Mouse (Mus musculus): ENCODE measurements around the gene Rbbp8nl.

The Rbbp8nl gene

GRCm38 (mm10) chr2:180289440-180290108, at the start of gene Rbbp8nl:
Gene Rbbp8nl (minus strand): TSS chr2:180289879.
- no peak for DNase-seq (ENCODE audit: low read depth, low spot score)

- DNase-seq (ENCODE audit: low read depth, low spot score), result no peak
Measured at GRCm38 (mm10) chr2:180334551-180334986, 44.9 kb upstream of the Rbbp8nl start, which contains the start of gene Gata5. Gene Gata5 (minus strand): TSS chr2:180334699.

GRCm38 (mm10) chr2:180333778-180334550, 44.3 kb upstream of the Rbbp8nl start:
- no peak for DNase-seq (ENCODE audit: low read depth, low spot score)

- DNase-seq (ENCODE audit: low read depth, low spot score), result no peak
Measured at GRCm38 (mm10) chr2:180329466-180329865, 39.8 kb upstream of the Rbbp8nl start.

- no peak for DNase-seq (ENCODE audit: low read depth, low spot score)
Measured at GRCm38 (mm10) chr2:180322674-180323355, 33.1 kb upstream of the Rbbp8nl start.

- DNase-seq (ENCODE audit: low read depth, low spot score), result no peak
Measured at GRCm38 (mm10) chr2:180320216-180320615, 30.5 kb upstream of the Rbbp8nl start.

GRCm38 (mm10) chr2:180317591-180317990, 27.9 kb upstream of the Rbbp8nl start:
- no peak for DNase-seq (ENCODE audit: low read depth, low spot score)

- DNase-seq (ENCODE audit: low read depth, low spot score), result no peak
Measured at GRCm38 (mm10) chr2:180314292-180314691, 24.6 kb upstream of the Rbbp8nl start.

GRCm38 (mm10) chr2:180311147-180311546, 21.5 kb upstream of the Rbbp8nl start:
- DNase-seq (ENCODE audit: low read depth, low spot score), result no peak

- no peak for DNase-seq (ENCODE audit: low read depth, low spot score)
Measured at GRCm38 (mm10) chr2:180307680-180308079, 18.0 kb upstream of the Rbbp8nl start.

- DNase-seq (ENCODE audit: low read depth, low spot score), result no peak
Measured at GRCm38 (mm10) chr2:180306423-180307168, 16.9 kb upstream of the Rbbp8nl start.

- DNase-seq (ENCODE audit: low read depth, low spot score), result no peak
Measured at GRCm38 (mm10) chr2:180306009-180306408, 16.3 kb upstream of the Rbbp8nl start.

GRCm38 (mm10) chr2:180305490-180305889, 15.8 kb upstream of the Rbbp8nl start:
- DNase-seq (ENCODE audit: low read depth, low spot score), result no peak

- no peak for DNase-seq (ENCODE audit: low read depth, low spot score)
Measured at GRCm38 (mm10) chr2:180304554-180304953, 14.9 kb upstream of the Rbbp8nl start.

- no peak for DNase-seq (ENCODE audit: low read depth, low spot score)
Measured at GRCm38 (mm10) chr2:180303468-180303867, 13.8 kb upstream of the Rbbp8nl start.

- no peak for DNase-seq (ENCODE audit: low read depth, low spot score)
Measured at GRCm38 (mm10) chr2:180302201-180302600, 12.5 kb upstream of the Rbbp8nl start.

GRCm38 (mm10) chr2:180300771-180301170, 11.1 kb upstream of the Rbbp8nl start:
- no peak for DNase-seq (ENCODE audit: low read depth, low spot score)

- DNase-seq (ENCODE audit: low read depth, low spot score), result no peak
Measured at GRCm38 (mm10) chr2:180300252-180300651, 10.6 kb upstream of the Rbbp8nl start.

GRCm38 (mm10) chr2:180292906-180293305, 3.2 kb upstream of the Rbbp8nl start:
- DNase-seq (ENCODE audit: low read depth, low spot score), result no peak

GRCm38 (mm10) chr2:180292026-180292425, 2.3 kb upstream of the Rbbp8nl start:
- no peak for DNase-seq (ENCODE audit: low read depth, low spot score)

- DNase-seq (ENCODE audit: low read depth, low spot score), result no peak
Measured at GRCm38 (mm10) chr2:180291566-180291965, 1.9 kb upstream of the Rbbp8nl start.

GRCm38 (mm10) chr2:180290503-180290902, 824 bp upstream of the Rbbp8nl start:
- no peak for DNase-seq (ENCODE audit: low read depth, low spot score)

All from retina, postnatal 7 days (tissue).